Mouse (Mus musculus) B cell, adult 2 months (primary cell): Measurements from ENCODE around the gene Olfr1297.

Experiments used
- DNase-seq, 2 experiments: peaks; one replicate each; pipeline ENCODE4 v3.0.0; 2022

Gene Olfr1297

DNA sequence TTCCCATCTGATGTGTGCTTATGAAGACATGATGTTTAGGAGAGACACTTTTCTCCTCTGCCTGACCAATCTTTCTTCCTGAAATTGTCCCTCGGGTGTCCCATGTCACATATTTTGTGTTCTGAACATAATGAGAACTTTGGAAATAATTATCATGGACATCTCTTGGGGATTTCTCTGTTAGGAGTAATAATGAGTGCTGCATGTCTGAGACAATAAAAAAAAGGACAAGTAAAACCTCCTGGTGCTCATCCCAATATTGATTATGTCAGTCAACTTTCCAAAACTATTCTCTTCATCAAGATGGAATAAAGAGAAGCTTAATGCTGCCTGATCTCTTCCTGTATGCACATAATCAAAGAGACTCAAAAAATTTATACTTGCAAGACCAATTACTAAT is at the start of gene Olfr1297:
Gene Olfr1297, minus strand, starts transcription at position 101 of the 400 bp plus-strand sequence.
- DNase-seq = no peak

DNA sequence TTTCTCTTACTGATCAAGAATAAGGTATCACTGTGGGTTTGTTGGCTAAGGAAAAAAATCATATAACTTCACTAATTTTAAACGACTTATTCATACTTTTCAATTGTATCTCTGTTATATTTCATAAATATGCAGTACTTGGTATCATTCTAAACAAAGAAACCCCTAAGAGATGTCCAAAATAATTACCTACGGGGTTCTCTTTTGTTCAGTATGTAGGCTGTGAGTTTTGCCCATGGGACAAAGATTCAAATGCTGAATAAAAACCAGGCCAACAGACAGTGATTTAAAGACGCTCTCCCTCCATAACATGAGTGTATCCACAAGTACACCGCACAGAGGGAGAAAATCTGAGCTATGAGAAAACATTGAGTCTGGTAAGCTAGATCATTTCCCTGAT is 34.8 kb upstream of the Olfr1297 start, which contains the start of gene Olfr1299:
Gene Olfr1299, plus strand, starts transcription at position 301 of the 400 bp plus-strand sequence.
- DNase-seq = no peak

DNA sequence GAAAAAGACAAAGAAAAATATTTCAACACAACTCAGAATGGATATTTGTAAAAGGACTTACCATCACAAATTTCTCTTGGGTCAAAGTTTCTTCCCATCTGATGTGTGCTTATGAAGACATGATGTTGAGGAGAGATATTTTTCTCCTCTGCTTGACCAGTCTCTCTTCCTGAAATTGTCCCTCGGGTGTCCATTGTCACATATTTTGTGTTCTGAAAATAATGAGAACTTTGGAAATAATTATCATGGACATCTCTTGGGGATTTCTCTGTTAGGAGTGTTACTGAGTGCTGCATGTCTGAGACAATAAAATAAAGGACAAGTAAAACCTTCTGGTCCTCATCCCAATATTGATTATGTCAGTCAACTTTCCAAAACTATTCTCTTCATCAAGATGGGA is 22.8 kb upstream of the Olfr1297 start, which contains the start of gene Olfr1298:
Gene Olfr1298, minus strand, starts transcription at position 101 of the 400 bp plus-strand sequence.
- DNase-seq = no peak

DNA sequence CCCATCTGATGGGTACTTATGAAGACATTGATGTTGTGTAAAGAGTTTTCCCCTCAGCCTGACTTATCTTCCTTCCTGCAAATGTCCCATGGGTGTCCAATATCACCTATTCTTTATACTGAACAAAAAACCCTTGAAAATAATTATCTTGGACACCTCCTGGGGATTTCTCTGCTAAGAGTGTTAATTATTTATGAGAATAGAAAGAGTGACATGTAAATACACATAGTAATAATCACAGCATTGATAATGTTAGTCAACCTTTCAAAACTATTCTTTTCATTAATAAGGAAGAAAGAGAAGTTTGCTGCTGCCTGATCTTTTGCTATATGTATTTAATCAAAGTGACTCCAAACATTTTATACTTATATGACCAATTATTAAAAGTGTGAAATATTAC is 56.7 kb downstream of the Olfr1297 start, which contains the start of gene Olfr1295:
Gene Olfr1295, minus strand, starts transcription at position 101 of the 400 bp plus-strand sequence.
- DNase-seq = no peak
